Mouse (Mus musculus): ENCODE measurements around the gene Ybx2. TPM values are rescaled to one million over a fixed set of nuclear protein-coding genes. Genes with fewer than 3 reads are reported as not detected.

The Ybx2 gene
- total RNA-seq, 2 experiments from 2014 or later = 4.6 to 14.7 TPM

DNA sequence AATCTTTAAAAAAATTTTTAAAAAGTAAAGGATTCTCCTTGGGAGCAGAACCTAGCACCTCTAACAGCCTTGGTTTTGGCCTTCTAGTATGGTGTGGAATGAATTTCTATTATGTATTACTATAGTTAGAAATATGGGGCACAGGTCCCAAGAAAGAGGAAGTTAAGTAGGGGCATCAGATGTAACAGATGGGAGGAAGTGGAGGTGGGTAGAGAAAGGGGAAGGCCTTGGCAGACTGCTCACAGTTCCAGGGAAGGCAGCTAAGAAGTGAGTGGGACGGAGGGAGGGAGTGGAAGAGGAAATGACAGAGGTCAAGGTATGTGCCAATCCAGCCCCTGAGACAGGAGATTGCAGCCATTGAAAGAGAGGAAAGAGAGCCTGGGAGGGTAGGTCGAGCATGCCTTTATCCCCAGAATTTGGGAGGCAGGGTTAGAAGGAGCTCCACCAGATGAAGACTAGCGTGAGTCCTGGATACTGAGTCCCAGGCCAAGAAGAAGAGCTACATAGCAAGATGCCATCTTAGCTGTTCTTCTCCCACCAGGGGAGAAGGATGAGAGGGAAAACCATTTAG lies 4.5 kb upstream of the Ybx2 start:
- intact Hi-C loops (cut with DNase I) = loop anchor here (5.0 kb wide), 2 partner anchors 36 to 281 kb away; partner anchors contain the start of gene Slc16a11
- no peak for DNase-seq (ENCODE audit: low spot score in 2 of 2)

DNA sequence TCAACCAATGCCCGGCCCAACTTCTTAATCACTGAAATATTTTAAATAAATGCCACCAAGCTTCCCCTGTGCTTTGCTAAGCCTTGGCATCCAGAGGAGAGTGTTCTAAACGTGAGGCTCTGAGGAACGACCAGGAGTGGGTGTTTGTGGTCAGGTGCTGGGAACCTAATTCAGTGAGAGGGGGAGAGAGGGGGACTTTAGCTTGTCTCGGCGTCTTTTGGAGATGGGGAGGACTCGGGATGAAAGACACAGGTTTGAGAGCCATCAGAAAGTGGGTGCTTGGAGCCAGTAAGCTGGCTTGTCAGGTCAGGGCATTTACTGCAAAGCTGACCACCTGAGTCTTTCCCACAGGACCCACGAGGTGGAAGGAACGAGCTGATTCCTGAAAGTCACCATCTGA lies 3.8 kb upstream of the Ybx2 start:
- intact Hi-C loops (cut with DNase I) = loop anchor here (5.0 kb wide), 2 partner anchors 36 to 281 kb away; partner anchors contain the start of gene Slc16a11
- no peak for DNase-seq (ENCODE audit: low spot score in 2 of 2)

DNA sequence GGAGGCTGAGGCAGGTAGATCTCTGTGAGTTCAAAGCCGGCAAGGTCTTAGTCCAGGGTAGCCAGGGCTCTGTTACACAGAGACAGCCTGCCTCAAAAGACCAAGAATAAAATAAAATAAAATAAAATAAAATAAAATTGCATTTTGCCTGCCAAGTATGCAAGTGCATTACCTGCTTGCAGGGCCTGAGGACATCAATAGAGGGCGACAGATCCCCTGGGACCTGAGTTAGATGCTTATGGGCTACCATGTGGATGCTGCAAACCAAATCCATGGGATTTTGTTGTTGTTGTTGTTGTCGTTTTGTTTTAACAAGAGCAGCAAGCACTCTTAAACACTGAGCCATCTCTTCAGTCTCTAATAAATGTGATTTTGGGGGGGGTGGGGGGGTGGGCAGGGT lies 3.3 kb upstream of the Ybx2 start:
- no peak for DNase-seq (ENCODE audit: low spot score in 2 of 2)
- intact Hi-C loops (cut with DNase I) = loop anchor here (5.0 kb wide), 2 partner anchors 35 to 280 kb away; partner anchors contain the start of gene Slc16a11

DNA sequence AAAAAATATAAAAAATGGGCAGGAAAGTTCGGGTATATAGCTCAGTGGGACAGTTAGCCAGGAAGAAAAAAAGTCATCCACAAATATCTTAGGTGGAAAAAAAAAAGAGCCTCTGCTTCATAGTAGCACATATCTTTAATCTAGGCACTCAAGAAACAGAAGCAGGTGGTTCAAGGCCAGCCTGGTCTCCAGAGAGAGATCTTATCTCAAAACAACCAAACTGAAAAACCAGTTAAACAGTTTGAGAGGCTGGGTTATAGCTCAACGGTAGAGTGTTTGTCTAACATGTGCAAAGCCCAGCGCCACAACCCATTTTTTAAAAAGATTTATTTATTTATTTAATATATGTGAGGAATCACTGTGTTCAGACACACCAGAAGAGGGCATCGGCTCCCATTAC lies 2.5 kb upstream of the Ybx2 start:
- no peak for DNase-seq (ENCODE audit: low spot score in 2 of 2)
- intact Hi-C loops (cut with DNase I) = loop anchor here (5.0 kb wide), 2 partner anchors 34 to 279 kb away; partner anchors contain the start of gene Slc16a11

DNA sequence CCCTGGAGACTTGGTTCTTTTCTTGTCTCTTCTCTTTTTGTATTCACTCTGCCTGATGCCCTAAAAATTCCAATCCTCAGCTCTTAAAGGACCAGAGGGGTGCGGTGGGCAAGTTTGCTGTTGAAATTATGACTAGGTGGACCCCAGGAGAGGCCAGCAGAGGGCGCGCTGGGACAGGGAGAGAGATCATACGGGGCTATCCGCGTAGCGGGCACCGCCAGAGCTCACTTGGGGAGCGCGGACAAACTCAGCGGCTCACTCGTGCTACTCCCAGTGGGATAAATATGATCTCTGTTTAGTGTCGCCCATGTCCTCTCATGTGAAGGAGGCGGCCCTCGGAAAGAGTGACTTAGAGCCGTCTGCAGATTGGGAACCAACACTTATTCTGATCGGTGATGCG lies 1.4 kb upstream of the Ybx2 start:
- peak; percentile 81 to 86 for DNase-seq (ENCODE audit: low spot score in 2 of 2)
- intact Hi-C loops (cut with DNase I) = loop anchor here (2.0 to 5.0 kb wide), 3 partner anchors 15 to 278 kb away; partner anchors contain the start of genes Slc16a11 and Slc2a4

DNA sequence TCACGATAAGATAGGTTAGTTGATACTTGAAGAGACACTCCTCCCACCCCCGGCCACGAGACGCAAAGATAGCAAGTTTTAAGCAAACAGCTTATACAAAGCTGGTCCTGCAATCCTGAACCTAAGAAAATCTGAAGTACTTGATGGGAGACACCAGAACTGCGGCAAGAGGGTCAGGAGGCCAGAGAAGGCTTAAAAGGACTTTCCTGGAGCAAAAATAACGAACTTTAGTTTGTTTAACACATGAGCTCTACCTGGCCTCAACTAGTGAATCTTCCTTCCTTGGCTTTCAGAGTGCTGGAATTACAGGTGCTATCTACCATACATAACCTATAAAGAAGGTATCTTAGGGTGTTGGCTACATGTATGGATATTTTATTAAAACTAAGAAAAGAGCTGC lies 915 bp upstream of the Ybx2 start:
- DNase-seq (ENCODE audit: low spot score in 2 of 2) = no peak
- intact Hi-C loops (cut with DNase I) = loop anchor here (2.0 to 5.0 kb wide), 3 partner anchors 14 to 278 kb away; partner anchors contain the start of genes Slc16a11 and Slc2a4

DNA sequence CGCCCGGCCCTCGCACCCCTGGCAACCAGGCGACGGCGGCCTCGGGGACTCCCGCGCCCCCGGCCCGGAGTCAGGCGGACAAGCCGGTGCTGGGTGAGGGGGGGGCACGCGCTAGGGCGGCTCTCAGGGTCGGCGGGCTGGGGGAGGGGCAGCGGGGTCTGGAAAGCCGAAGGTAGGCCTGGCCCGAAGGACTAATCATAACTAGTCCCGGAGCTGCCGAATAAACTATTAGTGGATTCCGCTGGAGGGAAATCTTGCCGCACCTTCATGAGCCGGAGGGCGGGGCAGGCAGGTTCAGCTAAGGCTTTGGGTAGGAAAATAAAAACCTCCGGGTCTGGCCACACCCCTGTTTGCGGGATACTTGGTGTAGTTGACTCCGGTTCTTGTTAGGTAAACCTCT lies 560 bp downstream of the Ybx2 start:
- DNase-seq (ENCODE audit: low spot score in 2 of 2) = no peak
- intact Hi-C loops (cut with DNase I) = no loop called here

DNA sequence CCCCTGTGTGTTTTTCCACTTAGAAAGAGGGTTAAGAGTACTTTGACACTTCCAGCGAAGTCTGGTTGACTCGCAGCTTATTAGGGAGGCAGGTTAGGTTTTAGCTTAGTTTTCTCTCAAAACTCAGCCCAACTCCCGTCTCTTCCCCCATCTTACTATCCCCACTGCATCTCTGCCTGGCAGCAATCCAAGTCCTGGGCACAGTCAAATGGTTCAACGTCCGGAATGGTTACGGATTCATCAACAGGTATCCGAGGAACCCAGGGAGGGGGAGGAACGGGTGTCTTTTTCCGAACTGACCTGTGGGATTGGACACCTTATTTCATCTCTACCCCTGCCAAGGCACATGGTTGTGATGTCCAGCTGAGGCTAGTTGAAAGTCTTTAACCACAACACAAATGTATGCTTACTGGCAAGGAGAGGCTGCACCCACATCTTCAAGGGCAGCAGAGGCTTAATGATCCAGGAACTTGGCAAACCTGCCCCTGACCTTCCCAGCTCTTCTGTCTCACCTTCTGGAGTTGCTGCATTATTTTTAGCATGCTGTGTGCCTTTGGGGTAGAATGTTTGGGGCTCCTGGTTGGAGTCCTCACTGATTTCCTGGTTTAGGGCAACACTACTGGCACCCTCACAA lies 1.2 kb downstream of the Ybx2 start:
- intact Hi-C loops (cut with DNase I) = no loop called here
- DNase-seq (ENCODE audit: low spot score in 2 of 2) = no peak

DNA sequence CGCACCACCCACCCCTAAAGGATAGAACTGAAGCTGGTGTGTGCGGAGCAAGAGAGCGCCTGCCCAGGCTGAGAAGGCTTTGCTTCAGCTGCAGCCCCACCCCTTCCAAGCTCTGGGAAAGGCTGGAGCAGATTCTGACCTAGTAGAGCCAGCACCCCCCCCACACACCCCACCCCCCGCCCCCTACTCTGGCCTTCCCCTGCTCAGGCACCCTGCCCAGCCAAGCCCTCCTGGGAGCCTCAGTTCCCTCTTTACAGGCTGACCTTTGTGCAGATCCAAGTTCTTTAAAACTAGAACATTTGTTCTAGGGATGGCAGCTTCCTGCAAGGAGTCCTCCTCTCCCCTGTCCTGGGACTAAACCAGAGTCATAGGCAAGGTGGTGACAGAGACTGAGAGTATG lies 1.8 kb downstream of the Ybx2 start:
- no peak for DNase-seq (ENCODE audit: low spot score in 2 of 2)
- intact Hi-C loops (cut with DNase I) = no loop called here

DNA sequence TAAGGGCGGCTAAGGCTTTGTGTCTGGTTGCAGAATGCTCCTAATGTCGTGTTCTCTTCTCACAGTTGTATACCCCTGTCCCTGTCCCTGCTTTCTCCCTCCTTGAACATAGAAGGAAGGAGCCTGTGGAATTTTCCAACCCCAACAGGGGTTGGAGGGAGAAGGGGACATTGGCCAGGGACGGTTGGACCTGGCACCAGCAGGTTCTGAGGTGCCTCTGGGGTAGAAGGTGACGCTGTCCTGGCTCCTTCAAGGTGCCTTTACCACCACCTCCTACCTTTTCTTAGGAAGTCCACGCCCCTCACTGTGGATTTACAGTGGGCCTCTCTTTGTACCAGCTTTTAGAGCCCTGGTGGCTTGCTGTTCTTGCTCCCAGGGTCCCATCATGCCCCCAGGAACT lies 2.2 kb downstream of the Ybx2 start:
- no peak for DNase-seq (ENCODE audit: low spot score in 2 of 2)
- intact Hi-C loops (cut with DNase I) = no loop called here

DNA sequence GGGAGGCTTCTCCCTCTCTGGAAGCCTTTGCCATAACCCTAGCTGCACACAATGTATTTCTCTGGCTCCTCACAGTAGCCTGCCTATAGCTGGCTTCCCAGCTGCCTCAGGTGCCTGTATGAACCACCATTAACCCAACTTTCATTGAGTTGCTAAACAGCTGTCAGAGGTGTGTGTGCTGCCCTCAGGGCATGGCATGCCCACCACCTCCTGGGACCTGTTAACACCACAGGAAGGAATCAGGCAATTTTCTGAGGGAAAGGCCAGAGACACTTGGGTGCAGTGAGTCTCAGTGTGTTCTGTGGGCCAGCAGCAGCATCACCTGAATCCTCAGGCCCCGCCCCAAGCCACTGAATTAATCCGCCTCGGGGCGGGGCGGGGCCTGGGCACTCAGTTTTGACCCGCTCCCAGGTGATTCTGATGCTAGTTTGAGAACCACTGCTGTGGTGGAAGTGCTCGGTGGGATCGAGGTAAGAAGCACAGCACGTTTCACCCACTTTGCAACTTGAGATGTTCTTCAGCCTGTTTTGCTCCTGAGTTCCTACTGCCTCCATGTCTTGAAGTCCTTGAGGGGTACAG lies 2.9 kb downstream of the Ybx2 start:
- intact Hi-C loops (cut with DNase I) = no loop called here

DNA sequence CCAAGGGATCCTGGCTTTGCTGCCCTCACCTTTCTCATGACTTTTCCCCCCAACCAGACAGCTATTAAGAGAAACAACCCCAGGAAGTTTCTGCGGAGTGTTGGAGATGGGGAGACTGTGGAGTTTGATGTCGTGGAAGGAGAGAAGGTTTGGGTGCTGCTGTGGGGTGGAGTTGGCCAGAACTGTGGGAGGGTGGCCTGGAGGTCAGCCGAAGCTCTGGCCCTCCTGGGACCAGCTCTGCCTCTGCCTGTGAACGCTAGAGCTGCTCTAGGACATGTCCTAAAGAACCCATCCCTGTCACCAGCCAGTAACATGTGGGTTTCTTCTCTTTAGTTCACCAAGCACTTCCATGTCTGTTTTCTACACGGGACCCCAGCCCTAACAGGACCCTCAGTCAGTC lies 3.6 kb downstream of the Ybx2 start:
- intact Hi-C loops (cut with DNase I) = no loop called here

More for the DNA sequence above, 2.9 kb downstream of the Ybx2 start:
- no peak for DNase-seq (ENCODE audit: low spot score in 2 of 2)

DNA sequence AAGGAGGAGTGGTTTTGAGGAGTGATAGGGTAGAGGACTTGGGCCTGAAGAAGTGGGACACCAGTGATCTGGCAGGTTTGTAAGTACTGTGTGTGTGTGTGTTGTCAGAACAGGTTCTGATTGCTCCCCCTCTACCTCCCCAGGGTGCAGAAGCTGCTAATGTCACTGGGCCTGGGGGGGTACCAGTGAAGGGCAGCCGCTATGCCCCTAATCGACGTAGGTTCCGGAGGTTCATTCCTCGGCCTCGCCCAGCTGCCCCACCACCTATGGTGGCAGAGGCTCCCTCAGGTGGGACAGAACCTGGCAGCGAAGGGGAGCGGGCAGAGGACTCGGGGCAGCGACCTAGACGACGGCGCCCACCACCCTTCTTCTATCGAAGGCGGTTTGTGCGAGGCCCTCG lies 4.1 kb downstream of the Ybx2 start:
- intact Hi-C loops (cut with DNase I) = no loop called here

More for the DNA sequence above, 3.6 kb downstream of the Ybx2 start:
- DNase-seq (ENCODE audit: low spot score in 2 of 2) = no peak

DNA sequence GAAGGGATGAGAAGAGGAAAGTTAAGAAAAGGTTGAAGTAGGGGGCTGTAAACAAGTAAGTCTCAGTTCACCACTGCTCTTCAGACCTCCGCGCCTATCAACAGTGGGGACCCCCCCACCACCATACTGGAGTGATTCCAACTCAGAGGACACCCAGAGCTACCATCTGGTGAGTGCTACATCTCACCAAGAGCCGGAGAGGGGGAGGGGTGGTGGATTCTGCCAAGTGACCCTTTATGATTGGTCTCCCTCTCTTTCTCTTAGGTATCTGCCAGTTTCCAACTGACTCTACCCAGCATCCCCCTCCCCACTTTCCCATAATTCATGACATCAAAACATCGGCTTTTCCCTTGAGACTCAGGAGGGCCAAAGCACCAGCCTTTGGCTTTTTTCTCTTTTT lies 5.4 kb downstream of the Ybx2 start:
- DNase-seq (ENCODE audit: low spot score in 2 of 2) = no peak
- intact Hi-C loops (cut with DNase I) = no loop called here

More for the DNA sequence above, 4.1 kb downstream of the Ybx2 start:
- no peak for DNase-seq (ENCODE audit: low spot score in 2 of 2)

DNA sequence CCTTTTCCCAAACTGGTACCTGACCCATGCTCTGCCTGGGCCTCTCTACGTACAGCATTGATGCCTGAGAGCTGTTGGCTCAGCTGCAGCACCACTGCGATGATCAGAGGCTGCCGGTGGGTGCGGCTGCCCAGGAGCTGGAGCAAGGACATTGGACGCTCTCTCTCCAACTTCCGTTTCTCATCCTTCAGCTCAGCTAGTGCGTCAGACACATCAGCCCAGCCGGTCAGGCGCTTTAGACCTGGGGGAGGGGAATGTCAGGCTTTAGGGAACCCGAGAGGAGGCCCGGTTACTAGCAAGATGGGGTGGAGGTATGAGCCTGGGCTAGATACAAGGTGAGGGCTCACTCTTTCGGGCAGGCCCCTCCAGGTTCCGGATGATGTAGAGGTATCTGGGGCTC lies 9.6 kb downstream of the Ybx2 start:
- no peak for DNase-seq (ENCODE audit: low spot score in 2 of 2)
- intact Hi-C loops (cut with DNase I) = no loop called here

DNA sequence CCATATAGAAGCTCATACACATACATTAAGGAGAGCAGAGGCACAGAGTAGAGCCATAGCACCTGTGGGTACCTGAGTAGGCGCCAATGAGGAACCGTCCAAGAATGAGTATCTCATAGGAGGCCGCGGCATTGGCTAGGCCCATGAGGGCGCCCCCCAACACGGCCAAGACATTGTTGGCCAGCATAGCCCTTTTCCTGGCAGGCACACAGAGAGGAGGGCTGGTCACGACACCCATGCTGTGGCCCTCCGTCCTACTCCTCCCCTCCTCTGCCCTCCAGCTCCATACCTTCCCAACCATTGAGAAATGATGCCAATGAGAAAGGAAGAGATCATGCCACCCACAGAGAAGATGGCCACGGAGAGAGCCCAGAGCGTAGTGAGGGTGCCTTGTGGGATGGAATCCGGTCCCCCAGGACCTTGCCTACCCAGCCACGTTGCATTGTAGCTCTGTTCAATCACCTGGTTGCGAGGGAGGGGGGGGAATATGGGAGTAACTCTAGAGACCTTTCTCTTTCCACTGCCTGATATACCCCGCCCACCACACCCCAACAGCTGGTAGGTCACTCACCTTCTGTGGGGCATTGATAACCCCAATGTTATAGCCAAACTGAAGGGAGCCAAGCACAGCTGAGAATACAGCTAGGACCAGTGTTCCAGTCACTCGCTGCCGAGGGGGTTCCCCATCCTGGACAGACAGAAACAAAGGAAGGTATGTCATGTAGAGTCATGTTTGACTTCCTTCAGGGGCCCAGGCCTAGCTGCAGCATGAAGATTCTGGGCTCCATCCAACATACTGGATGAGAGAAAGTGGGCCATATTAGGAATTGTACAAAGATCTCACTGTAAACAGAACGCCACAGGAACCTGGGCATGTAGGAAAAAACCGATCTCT lies 10.6 kb downstream of the Ybx2 start:
- DNase-seq (ENCODE audit: low spot score in 2 of 2) = no peak
- intact Hi-C loops (cut with DNase I) = no loop called here

DNA sequence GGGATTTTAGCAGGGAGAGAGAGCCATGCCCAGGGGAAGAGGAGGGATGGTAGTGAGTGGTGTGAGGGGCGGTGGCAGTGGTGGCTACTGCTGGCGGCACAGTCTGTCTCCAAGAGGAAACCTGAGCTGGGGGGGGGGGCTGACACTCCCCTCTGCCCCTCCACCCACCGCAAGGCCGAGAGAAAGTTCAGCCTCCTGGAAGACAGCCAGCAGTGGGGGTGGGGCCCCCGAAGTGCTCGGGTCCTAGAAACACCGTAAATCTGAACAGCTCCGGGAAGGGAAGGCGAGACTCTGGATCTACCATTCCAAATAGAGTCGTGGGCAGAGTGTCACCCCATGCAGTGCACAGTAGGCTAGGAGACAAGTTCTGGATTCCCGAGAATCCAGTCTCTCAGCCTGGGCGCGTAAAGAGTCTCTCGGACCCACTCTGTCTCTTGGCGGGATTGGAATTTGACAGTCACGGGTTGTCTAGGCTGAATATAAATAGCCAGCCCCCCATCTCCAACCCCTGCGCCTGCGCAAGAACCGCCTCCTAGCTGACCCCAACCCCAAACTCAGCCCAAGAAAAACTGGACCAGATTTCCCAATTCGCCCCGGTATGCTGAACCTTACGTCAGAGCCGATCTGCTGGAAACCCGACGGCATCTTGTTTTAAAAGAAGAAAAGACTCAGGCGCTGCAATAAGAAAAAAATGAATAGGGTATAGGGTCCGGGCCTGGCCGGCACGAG lies 11.9 kb downstream of the Ybx2 start:
- intact Hi-C loops (cut with DNase I) = loop anchor here (2.0 kb wide), 1 partner anchor 13 kb away; the partner anchor contains the start of gene Ybx2
- no peak for DNase-seq (ENCODE audit: low spot score in 2 of 2)

DNA sequence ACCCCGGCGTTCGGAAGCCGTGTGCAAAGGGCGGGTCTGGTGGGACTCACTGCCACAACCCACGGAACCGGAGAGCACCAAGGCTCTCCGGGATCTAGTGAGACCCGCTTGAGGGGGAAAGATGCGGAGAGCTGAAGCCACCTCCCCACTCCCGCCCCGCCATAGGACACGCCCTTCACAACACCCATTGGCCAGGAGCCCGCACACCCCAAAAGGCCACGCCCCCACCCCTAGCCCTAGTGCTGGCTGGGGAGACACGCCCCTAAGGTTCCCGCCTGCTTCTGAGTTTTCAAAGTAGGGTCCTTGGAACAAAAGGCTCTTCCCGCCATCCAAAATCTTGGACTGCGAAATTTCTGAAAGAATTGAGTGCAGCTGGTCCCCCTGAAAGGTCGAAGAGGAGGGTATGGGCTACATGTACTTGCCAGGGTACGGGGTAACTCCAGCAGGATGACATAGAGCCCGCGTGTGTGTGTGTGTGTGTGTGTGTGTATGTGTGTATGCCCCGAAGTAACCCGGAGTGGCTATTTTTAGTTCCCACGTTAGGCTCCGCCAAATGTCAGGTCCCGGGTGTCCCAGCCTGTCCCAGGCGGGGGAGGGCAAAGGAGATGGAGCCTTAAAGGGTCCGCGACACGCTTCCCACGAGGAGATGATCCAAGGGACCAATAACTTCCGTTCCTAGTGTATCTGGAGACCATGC lies 12.6 kb downstream of the Ybx2 start, which contains the start of gene Slc2a4:
Gene Slc2a4, minus strand, starts transcription at position 123 of the 697 bp plus-strand sequence.
- peak; percentile 35 to 50 for DNase-seq (ENCODE audit: low spot score in 2 of 2)
- intact Hi-C loops (cut with DNase I) = loop anchor here (2.0 kb wide), 1 partner anchor 13 kb away; the partner anchor contains the start of gene Ybx2

All from left cerebral cortex, postnatal 36 days (tissue).